ENCODE assay signal across 9 mouse cellular contexts in the genomic region with DNA sequence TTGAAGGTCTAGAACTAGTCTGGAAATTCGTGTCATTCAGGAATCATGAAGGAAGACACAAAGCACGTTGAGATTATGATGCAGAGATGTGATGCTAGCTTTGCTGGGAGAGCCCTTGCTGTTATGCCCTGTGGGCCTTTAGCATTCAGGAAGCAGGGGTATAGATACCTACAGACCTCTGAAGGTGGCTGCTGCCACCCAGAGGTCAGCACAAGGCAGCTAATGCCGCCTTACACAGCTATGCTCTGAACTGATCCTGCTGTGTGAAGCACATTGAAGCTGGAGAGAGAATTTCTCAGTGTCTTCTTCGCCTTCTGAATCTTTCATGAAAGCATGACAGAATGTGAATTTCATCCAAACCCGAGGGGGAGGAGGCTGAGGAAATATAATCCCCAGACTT. TPM values are rescaled to one million over a fixed set of nuclear protein-coding genes. Genes with fewer than 3 reads are reported as not detected.
A peak's percentile ranks its signal among the peaks of the same experiment; 100 is the strongest.
DNase-seq lines count a peak whose midpoint lies in the region; ATAC-seq and TF ChIP-seq lines count a peak whose summit lies in the region.
"Had no signal": no experiment of that assay in that cellular context is flagged by ENCODE, and none has a peak within 500 bp of the region (broad histone marks: within the 10 kb centered on the region; RNA-seq: fewer than 3 reads in every experiment).

No protein-coding gene starts in this region.

- 0 out of 2 replicates have a peak, but pooled peaks cover under 1% of the 10 kb centered on the region for H3K27me3 ChIP-seq in intestine, embryonic 15.5 days (replicated peaks)
- peaks cover 3% of the 10 kb centered on the region for H3K27me3 ChIP-seq in intestine, embryonic 16.5 days (replicated peaks; ENCODE audit: control insufficient read depth, insufficient read depth, low read length)
- H3K27me3 ChIP-seq in lung, postnatal 0 days (replicated peaks; ENCODE audit: insufficient read depth, low read length), result no peaks in the 10 kb centered on the region
- H3K27me3 ChIP-seq in heart, embryonic 10.5 days (ENCODE audit: insufficient read depth, poor library complexity, severe bottlenecking), result peaks cover 6% of the 10 kb centered on the region; the same call in 1 of the 2 replicates
- H3K27me3 ChIP-seq: embryonic facial prominence, embryonic 12.5 days had no signal

- H3K9ac ChIP-seq in intestine, embryonic 15.5 days, result no peak overlapping the region
- H3K9ac ChIP-seq in intestine, embryonic 16.5 days (ENCODE audit: low read depth, low read length), result no peak overlapping the region
- no peak overlapping the region for H3K9ac ChIP-seq in lung, postnatal 0 days (replicated peaks; ENCODE audit: low read depth)
- H3K9ac ChIP-seq: embryonic facial prominence, embryonic 12.5 days had no signal

- WGBS in intestine, embryonic 15.5 days, result 26% methylated on average over 5 of the region's 5 CpGs
- WGBS in intestine, embryonic 16.5 days, result 21% methylated on average over 5 of the region's 5 CpGs
- 18% methylated on average over 5 of the region's 5 CpGs for WGBS in lung, postnatal 0 days
- WGBS in heart, embryonic 10.5 days, result 22% methylated on average over 5 of the region's 5 CpGs

- no peaks in the 10 kb centered on the region for H3K9me3 ChIP-seq in intestine, embryonic 15.5 days
- H3K9me3 ChIP-seq in intestine, embryonic 16.5 days (ENCODE audit: control insufficient read depth, low read length), result no peaks in the 10 kb centered on the region
- H3K9me3 ChIP-seq in lung, postnatal 0 days (ENCODE audit: low read length), result no peaks in the 10 kb centered on the region
- H3K9me3 ChIP-seq in heart, embryonic 10.5 days, result no peaks in the 10 kb centered on the region; the same call in 1 of the 2 replicates
- H3K9me3 ChIP-seq: embryonic facial prominence, embryonic 12.5 days had no signal

- no peaks in the 10 kb centered on the region for H3K36me3 ChIP-seq in intestine, embryonic 15.5 days
- no peaks in the 10 kb centered on the region for H3K36me3 ChIP-seq in intestine, embryonic 16.5 days (ENCODE audit: control insufficient read depth, insufficient read depth, low read length)
- no peaks in the 10 kb centered on the region for H3K36me3 ChIP-seq in lung, postnatal 0 days (ENCODE audit: insufficient read depth, low read length)
- no peaks in the 10 kb centered on the region for H3K36me3 ChIP-seq in heart, embryonic 10.5 days
- H3K36me3 ChIP-seq: embryonic facial prominence, embryonic 12.5 days had no signal

- H3K4me3 ChIP-seq in intestine, embryonic 15.5 days (replicated peaks), result no peak overlapping the region
- no peak overlapping the region for H3K4me3 ChIP-seq in intestine, embryonic 16.5 days (ENCODE audit: low read length)
- H3K4me3 ChIP-seq in lung, postnatal 0 days (ENCODE audit: low read depth, low read length), result no peak overlapping the region
- H3K4me3 ChIP-seq in heart, embryonic 10.5 days, result no peak overlapping the region
- H3K4me3 ChIP-seq: embryonic facial prominence, embryonic 12.5 days had no signal

- TF ChIP-seq CTCF in lung, postnatal 0 days (IDR thresholded peaks at IDR 0.05), result peak; percentile 69

- H3K27ac ChIP-seq in intestine, embryonic 15.5 days, result no peak overlapping the region
- no peak overlapping the region for H3K27ac ChIP-seq in intestine, embryonic 16.5 days (ENCODE audit: low read length)
- H3K27ac ChIP-seq in lung, postnatal 0 days (ENCODE audit: low read length), result no peak overlapping the region
- no peak overlapping the region for H3K27ac ChIP-seq in heart, embryonic 10.5 days
- H3K27ac ChIP-seq: embryonic facial prominence, embryonic 12.5 days had no signal

- 0 out of 2 replicates have a peak, but pooled peaks have one; percentile 58 for ATAC-seq in intestine, embryonic 15.5 days
- no peak for ATAC-seq in intestine, embryonic 16.5 days
- ATAC-seq in lung, postnatal 0 days, result peak; percentile 60; the same call in 1 of the 2 replicates

- H3K4me2 ChIP-seq in intestine, embryonic 15.5 days (replicated peaks), result no peak overlapping the region
- no peak overlapping the region for H3K4me2 ChIP-seq in intestine, embryonic 16.5 days (ENCODE audit: low read depth, low read length)
- no peak overlapping the region for H3K4me2 ChIP-seq in lung, postnatal 0 days (replicated peaks; ENCODE audit: low read depth, low read length)
- H3K4me2 ChIP-seq: embryonic facial prominence, embryonic 12.5 days had no signal

- no peak for TF ChIP-seq EP300 in lung, postnatal 0 days (IDR thresholded peaks at IDR 0.05)

- DNase-seq in thymus, postnatal 25 days, result peak; percentile 8
- no peak for DNase-seq in thymus, adult 18-20 months
- DNase-seq in cerebellum, postnatal 10 days, result peak; percentile 73 to 75
- peak; percentile 45 for DNase-seq in lung, postnatal 0 days (ENCODE audit: low spot score)
- no peak for DNase-seq in urinary bladder, adult 18-20 months (ENCODE audit: low spot score in 2 of 2)
- no peak for DNase-seq in heart, embryonic 10.5 days (ENCODE audit: low spot score)

- H3K4me1 ChIP-seq in intestine, embryonic 15.5 days (replicated peaks), result 0 out of 2 replicates have a peak, but pooled peaks cover 4% of the 10 kb centered on the region
- peaks cover 7% of the 10 kb centered on the region; the same call in 1 of the 2 replicates for H3K4me1 ChIP-seq in intestine, embryonic 16.5 days (ENCODE audit: control insufficient read depth, insufficient read depth, low read length)
- no peaks in the 10 kb centered on the region; the same call in 1 of the 2 replicates for H3K4me1 ChIP-seq in lung, postnatal 0 days (ENCODE audit: insufficient read depth, low read depth, low read length)
- peaks cover 10% of the 10 kb centered on the region for H3K4me1 ChIP-seq in heart, embryonic 10.5 days

RNA-seq across cellular contexts. Expression of a gene that starts 3.7 kb away (rescaled TPM):
- 5.7 and 5.9 TPM in 2 replicates for polyA plus RNA-seq in intestine, embryonic 15.5 days (2015; fragmentation: Nextera tagmentation; extraction: Ambion mirVana)
- polyA plus RNA-seq in intestine, embryonic 16.5 days (2015; fragmentation: Nextera tagmentation; extraction: Ambion mirVana), result 4.7 TPM in 2 replicates
- polyA plus RNA-seq in lung, postnatal 0 days (2015; fragmentation: Nextera tagmentation; extraction: Ambion mirVana), result 6.2 and 8.0 TPM in 2 replicates
- 6.8 and 13.2 TPM in 2 replicates for polyA plus RNA-seq in heart, embryonic 10.5 days (2016; fragmentation: Nextera tagmentation; extraction: Ambion mirVana)

RNA-seq across cellular contexts. Expression of a gene that starts 38.6 kb away (rescaled TPM):
- polyA plus RNA-seq in intestine, embryonic 15.5 days (2015; fragmentation: Nextera tagmentation; extraction: Ambion mirVana), result 4.8 and 5.0 TPM in 2 replicates
- polyA plus RNA-seq in intestine, embryonic 16.5 days (2015; fragmentation: Nextera tagmentation; extraction: Ambion mirVana), result 4.2 and 4.6 TPM in 2 replicates
- 23.7 and 27.3 TPM in 2 replicates for polyA plus RNA-seq in lung, postnatal 0 days (2015; fragmentation: Nextera tagmentation; extraction: Ambion mirVana)
- polyA plus RNA-seq in heart, embryonic 10.5 days (2016; fragmentation: Nextera tagmentation; extraction: Ambion mirVana), result 2.0 and 3.5 TPM in 2 replicates

Comparison
In these comparisons a context has a peak if more than half of its experiments do, and no peak if none do; other contexts are left out.
1. DNase-seq: peak in thymus, postnatal 25 days (single experiment), cerebellum, postnatal 10 days (2 of 2) and lung, postnatal 0 days (single experiment); none in thymus, adult 18-20 months (0 of 2), urinary bladder, adult 18-20 months (0 of 2) and heart, embryonic 10.5 days (single experiment).